Mouse (Mus musculus): ENCODE measurements around the gene Gpr3.

Gene Gpr3

DNA sequence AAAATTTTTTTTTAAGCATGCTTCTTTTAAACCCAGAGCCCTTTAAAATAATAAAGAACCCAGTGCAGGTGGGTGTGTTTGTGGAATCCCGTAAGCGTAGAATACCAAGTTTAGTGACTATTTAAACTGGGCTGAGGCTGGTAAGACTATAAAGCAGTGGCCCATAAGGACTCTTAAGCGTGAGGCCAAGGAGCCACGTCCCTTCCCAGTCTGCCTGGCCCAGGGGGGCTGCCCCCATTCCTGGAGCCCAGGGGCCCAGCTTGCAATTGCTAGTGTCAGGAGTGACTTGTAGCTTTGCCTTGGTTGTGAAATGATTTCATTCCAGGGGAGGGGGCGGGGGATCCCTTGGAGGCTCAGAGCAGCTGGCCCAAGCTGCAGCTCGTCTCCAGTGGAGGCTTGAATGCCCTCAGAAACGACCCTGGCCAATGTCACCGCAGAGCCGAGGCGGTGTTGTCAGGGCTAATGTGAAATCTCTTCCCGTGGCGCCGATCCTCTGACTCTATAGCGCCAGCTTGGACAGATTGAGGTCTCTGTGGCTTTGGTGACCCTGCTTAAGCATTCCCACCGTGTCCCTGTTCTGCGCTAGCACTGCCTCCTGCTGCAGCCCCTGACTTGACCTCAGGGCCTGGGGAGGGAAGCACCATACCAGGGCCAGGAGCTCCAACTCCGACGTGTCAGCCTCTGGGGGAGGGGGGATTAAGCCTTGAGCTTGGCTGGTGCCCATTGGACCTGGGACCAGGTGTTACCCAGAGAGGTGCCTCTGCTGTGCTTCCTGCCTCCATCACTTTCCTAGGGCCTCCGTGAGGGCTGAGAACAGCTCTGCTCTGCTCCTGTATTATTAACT, 13.8 kb downstream of the Gpr3 start:
- DNase-seq (ENCODE audit: low read depth): no peak

DNA sequence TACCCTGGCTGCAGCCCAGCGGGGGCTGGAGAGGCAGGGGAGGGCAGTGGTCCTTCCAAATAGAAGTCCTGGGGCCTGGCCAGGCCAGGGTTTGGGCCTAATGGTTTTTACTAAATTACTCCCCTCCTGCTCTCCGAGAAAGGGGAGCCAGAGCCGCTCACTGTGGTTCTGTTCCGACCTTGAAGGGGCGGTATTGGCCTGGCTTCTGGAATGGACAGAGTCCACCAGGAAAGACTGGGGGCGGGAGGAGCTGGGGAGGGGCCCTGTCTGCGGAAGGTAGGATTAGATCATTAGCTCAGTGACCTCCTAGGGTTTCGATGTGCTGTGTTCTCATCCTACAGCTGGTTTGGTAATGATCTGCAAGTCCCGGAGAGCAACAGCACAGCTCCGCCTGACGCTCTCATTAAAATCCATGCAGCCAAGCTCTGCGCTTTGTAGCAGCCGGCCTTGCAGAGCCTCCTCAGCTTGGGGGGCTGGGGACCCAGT, 14.5 kb downstream of the Gpr3 start:
- no peak for DNase-seq (ENCODE audit: low read depth)

DNA sequence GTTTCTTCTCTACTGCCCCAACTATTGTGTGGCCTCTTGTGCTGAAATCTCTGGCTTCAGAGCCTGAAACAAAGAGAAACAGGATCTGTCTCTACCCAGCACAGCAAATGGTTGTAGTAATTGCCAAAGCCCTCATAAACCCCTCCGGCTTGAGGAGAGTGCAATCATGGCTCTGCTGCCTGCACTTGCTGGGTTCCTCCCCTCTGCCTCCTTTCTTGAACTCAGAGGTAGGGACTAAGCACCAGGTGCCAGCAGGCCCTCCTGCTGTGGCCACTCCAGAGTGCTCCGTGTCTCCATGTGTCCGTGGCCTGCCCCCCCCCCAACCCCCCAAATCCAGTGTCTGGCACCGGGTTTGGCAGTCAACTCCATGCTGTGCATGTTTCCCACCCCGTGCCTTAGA, 15.0 kb downstream of the Gpr3 start:
- no peak for DNase-seq (ENCODE audit: low read depth)

DNA sequence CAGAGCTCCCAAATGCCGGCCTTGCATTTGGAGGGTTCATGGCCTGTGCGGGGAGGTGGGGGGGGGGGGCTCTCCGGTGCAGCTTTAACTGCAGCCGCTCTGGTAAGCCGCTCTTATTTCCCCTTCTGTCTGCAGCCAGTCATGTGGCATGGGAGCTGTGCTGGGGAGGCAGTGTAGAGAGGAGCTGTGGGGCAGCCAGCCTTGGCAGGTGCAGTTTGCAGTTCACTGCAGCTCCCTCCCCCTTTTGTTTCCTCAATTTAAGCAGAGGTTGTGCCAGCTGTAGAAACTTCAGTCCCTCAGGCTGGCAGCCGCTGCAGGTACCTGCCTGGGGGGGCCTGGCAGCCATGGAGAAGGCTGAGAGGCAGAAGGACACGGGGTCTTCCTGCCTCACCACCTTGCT, 15.5 kb downstream of the Gpr3 start:
- no peak for DNase-seq (ENCODE audit: low read depth)

DNA sequence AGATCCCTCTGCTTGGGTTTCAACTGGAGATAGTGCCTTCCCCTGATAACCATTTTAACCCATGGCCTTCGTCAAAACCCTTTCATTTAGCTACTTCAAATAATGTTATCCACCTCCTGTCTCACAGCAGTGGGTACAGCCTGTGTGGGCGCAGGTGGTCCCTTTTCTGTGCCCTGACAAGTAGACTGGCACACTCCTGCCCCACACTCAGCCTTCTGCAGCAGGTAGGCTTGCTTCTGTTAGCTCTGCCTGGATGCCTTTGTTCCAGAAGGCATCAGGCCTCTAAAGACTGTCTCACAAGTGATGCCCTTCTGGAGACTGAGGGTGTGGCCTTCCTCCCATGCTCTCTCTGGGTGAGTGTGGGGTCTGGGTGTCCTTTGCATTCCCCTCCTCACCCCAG, 16.2 kb downstream of the Gpr3 start:
- no peak for DNase-seq (ENCODE audit: low read depth)

DNA sequence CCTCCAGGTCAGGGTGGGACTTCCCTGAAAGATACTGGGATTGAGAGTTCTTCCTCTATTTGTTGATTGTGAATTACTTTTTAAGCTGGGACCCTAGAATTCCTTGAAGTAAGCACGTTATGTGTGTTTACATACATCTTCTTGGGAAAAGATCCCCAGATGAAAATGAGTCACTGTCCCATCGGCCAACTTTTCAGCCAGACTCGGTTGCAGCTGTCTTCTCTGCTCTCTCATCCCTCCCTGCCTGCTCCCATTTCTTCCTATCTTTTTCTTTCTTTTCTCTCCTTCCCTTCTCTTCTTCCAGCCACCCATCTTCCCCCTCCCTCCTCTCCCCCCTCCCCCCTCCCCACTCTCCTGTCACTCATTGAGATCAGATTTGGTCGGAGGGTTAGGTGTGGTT, 17.3 kb downstream of the Gpr3 start:
- DNase-seq (ENCODE audit: low read depth): no peak

DNA sequence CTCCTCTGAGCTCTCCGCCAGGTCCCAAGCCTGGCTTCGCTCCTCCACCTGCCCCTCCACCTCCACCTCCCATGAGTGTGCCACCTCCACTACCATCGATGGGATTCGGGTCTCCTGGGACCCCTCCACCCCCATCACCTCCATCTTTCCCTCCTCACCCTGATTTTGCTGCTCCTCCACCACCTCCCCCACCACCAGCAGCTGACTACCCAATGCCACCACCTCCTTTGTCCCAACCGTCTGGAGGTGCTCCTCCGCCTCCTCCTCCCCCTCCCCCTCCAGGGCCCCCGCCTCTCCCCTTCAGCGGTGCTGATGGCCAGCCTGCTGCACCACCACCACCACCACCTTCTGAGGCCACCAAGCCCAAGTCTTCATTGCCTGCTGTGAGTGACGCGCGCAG, 17.9 kb downstream of the Gpr3 start:
- no peak for DNase-seq (ENCODE audit: low read depth)

DNA sequence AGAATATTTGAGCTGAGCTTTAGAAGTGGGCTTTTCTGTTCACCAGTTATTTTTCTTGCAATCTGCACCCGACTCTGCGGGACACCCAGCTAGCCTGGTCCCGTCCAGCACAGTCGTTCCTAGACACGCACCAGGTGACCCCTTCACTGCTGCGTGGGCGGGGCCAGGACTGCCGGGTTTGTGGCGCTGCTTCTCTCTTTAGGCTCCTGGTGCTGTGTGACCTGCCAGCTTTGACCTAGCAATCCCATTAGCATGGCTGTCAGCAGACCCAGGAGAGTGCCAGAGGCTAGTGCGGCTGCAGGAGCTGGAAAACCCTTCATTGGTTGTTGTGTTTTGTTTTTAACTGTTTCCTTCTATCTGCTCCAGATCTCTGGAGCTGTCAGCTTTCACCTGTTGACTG, 22.9 kb downstream of the Gpr3 start:
- DNase-seq (ENCODE audit: low read depth): no peak

DNA sequence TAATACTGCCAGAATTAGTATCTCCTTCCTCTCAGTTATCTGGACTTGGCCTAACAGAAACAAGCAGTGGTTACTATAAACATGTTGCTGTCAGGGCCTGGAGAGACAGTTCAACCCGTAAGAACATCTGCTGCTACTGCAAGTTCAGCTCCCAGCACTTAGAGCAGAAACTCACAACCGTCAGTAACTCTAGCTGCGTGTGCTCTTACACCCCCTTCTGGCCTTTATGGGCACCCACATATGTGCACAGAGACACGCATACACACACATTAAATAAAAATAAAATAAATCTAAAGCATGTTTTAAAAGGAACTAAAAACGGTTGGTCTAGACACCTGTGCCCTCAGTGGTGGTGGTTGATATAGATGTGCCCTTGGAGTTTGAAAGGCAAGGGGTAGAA, 25.5 kb downstream of the Gpr3 start:
- DNase-seq (ENCODE audit: low read depth): no peak

DNA sequence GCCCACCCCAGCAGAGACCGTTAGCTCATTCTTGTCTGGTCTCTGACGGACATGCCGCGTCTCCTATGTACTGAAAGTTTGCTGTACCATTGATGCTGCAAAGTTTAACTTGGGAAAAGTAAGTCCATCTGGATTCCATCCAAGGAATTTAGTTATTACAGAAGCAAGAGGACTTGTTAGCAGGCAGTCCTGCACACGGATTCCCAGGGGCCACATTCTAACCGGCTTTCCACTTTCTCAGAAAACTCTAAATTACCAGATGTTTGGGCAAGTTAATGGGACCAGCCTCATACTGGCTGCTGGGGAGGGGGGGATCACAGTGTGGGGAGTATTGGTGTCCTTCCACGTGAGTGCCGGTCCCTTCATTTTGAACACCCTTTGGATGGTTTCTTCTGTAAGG, 26.4 kb downstream of the Gpr3 start:
- no peak for DNase-seq (ENCODE audit: low read depth)

DNA sequence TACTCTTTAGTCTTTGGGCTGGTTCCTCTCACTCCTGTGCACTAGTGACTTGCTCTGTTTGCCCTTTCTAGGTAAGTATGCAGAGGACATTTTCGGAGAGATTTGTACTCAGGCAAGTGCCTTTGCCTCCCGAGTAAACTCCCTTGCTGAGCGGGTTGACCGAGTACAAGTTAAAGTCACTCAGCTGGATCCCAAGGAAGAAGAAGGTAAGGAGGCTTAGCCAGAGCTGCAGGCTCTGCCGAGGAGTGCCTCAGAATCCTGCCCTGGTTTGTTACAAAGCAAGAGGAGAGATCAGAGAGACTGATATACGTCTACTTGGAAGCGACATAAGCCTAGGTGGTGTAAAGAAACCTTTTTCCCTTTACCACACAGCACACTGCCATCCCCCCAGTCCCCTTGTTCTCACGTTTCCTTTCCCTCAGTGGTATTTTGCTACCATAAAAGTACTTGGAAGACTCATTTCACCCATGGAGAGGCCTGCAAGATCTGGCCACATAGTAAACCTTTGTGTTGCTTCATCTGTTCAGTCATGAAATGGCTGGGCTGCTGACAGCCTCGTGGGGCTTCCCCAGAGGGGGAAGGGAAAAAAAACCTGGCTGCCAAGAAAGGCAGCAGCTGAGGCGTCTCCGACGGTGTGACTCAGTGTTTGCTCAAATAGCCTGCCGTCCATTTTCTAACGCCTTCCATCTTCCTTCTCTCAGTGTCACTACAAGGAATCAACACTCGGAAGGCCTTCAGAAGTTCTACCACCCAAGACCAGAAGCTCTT, 27.3 kb downstream of the Gpr3 start:
- DNase-seq (ENCODE audit: low read depth): peak; percentile 95

DNA sequence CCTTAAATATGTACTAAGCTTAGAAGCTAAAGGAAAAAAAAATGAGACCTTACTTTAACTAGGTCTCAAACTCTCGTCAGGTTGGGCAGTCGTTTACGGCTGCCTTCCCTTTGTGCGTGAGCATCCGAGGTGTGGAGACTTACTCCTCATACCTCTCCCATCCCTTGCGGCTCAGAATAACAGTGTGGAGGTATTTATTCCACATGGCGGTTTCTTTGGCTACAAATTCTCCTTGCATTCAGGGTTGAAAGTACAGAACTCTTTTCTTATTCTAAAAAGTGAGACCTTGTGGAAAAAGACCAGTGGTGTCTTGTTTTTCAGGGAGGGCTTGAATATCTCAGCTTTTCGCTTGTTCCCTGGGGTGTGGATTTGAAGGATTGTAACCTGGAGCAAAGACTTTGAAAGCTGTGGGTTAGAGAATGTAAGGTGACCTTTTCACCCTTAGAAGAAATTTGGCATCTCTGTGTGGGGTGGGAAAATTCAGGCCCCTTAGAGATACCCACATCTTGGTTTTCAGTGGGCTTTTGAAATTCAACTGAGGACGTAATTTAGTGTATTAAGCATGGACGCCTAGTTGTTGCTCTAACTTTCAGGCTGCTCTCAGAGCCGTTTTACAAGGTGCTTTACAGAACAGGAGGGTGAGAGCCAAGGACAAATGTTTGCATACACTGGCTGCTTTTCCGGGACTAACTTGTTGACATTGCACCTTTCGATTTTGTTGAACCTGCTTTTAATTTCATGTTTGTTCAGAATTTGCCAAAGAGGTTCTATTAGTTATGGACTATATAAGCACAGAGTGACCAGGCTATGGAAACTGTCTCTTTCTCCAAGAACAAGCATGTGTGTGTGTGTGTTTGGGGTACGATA, 28.1 kb downstream of the Gpr3 start:
- no peak for DNase-seq (ENCODE audit: low read depth)

DNA sequence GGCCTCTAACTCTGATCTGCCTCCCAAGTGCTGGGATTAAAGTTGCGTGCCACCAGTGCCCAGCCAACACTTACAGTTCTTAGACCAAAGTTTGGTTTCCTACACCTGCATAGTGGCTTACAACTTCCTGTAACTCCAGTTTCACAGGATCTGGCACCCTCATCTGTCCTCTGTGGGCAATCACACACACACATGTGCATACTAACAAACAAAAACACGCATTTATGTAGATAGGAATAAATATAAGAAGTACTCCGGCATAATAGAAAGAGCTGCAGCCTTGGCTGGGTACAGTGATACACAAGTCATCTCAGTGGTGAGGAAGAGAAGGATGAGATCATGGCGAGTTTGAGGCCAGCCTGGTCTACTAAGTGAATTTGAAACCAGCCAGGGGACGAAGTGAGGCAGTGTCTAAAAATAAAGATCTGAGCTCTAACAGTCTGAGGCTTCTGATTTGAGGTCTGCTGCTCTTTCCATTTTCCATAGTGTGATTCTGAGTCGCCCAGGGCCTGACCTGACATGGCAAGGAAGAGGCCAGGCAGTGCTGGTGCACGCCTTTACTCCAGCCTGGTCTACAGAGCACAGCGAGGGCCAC, 29.8 kb downstream of the Gpr3 start:
- DNase-seq (ENCODE audit: low read depth): no peak

DNA sequence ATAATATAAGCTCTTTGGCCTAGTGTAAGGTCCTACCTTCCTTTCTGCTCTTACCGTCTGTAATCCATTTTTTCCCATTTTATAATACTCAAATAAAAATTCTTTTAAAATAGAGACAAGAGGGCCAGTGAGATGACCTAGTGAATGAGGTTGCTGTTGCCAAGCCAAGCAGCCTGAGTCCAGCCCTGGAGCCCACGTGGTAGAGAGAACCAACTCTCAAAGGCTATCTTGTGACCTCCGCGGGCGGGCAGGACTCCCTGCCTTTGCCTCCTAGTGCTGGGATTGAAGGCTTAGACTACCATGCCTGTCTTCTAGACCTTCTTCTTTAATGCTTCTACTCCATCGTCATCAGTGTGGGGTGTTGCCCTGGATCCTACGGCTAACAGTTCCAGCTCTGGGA, 33.1 kb downstream of the Gpr3 start:
- no peak for DNase-seq (ENCODE audit: low read depth)

DNA sequence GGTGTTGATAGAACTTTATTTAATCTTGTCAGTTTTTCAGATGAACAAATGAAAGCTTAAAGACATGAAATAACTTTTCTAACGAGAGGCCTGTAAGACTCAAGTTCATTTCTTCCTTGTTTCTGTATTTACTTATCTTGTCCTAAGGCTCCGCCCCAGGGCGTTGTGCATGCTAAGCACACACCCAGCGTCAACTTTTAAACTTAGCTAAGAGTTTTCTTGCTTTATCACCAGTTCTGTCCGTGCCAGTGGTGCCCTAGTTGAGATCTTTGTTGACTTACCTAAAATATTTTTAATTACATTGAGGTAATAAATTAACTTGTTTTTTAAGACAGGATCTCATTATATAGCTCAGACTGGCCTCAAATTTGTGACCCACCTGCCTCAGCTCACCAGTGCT, 34.0 kb downstream of the Gpr3 start:
- no peak for DNase-seq (ENCODE audit: low read depth)

DNA sequence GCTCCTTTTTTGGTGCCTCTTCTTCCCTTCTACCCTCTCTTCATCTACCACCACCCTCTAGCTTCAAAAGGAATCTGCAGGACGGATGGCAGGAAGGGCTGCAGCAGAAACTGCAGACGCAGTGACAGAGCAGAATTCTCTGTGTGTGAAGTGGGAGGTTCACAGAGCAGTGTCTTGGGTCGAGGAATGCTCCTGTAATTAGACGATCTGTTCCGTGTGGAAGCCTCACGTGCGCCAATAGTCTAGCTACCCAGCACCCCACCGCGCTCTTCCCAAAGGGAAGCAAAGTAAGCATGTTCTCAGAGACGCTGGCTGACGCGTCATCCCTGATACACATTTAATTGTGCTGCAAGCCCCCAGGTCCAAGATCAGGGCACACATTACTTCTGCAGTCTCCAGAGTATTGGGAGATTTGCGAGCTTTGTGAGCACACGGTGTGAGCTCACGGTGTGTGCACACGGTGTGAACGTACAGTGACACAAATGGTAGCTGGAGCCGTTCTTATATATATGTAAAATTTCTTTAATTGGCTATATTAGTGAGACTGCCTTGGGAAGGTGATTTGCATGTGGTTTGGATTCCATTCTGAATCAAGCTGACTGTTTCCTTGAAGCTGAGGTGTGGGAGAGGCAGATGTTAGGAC, 35.5 kb downstream of the Gpr3 start:
- DNase-seq (ENCODE audit: low read depth): no peak

DNA sequence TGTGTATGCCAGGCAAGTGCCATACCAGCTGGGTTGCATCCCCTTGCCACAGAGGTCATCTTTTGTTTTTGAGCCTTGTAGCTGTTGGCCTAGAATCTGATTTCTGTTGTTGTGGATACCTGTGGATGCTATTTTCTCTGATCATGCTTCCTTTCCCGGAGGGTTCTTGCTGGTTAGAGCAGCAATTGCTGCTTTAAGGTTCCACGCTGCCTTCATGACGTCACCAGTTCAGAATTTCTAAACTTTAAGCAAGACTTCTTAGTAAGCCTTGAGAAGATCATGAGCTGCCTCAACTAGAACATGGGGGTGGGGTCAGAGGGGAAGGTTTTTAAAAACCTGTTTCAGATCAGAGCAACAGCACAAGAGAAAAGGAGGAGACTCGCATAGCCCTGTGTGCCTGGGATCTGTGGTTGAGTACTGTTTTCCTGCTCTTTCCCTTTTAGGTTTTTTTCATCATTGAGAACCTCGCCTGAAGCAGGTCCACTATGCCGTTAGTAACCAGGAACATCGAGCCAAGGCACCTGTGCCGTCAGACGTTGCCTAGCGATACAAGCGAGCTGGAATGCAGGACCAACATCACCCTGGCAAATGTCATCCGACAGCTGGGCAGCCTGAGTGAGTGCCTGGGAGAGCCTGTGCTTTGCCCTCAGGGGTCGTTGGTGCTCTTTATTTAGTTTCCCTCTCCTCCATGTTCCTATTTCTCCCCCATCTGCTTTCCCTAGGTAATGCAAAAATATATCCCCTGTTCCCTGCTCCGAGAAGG, 36.2 kb downstream of the Gpr3 start:
- DNase-seq (ENCODE audit: low read depth): no peak

DNA sequence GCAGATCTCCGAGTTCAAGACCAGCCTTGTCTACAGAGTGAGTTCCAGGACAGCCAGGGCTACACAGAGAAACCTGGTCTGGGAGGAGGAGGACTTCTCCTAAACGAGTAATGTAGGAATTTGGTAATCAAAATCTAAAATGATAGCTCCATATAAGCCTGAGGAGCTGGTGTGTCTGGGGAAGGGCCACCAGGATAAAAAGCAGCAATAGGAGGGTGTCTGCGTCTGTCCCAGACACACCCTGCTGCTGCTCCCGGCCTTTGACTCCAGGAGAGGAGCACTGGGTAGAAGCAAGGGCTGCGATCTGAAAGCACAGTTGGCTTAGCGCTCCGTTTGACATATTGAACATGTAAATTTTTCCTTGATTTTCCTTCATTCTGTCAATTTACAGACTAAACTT, 37.1 kb downstream of the Gpr3 start:
- no peak for DNase-seq (ENCODE audit: low read depth)

DNA sequence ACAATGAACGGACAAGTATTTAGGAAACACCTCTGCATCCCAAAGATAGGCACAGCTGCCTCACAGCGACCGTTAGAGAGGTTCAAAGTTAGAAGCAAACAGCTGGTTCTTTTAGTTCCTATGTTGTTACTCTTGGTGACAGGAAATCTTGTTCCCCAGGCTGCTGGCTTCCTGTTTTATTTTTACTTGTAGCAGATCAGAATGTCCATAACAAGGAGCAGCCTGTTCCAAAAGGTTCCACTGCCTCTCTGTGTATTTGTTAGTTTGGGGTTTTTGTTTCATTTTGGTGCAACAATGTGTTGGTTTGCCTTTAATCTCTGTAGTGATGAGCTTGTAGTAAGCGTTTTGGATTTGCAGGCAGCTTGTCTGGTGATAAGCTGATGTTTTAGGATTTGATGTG, 38.0 kb downstream of the Gpr3 start:
- no peak for DNase-seq (ENCODE audit: low read depth)

DNA sequence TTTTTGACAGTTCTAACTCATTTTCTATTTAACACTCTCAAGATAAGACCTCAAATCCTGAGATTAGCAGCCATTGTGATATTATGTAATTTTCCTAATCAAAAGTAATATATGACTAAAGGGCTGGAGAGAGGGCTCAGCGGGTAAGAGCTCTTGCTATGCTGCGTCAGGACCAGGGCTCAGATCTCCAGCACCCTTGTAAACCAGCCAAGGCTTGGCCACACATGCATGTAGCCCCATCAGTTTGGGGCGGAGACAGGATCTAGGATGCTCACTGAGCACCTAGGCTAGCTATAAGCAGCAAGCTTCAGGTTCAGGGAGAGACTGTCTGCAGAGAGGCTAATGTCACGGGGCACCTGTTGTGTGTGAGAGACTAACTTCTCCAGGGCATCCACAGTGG, 39.9 kb downstream of the Gpr3 start:
- DNase-seq (ENCODE audit: low read depth): no peak

DNA sequence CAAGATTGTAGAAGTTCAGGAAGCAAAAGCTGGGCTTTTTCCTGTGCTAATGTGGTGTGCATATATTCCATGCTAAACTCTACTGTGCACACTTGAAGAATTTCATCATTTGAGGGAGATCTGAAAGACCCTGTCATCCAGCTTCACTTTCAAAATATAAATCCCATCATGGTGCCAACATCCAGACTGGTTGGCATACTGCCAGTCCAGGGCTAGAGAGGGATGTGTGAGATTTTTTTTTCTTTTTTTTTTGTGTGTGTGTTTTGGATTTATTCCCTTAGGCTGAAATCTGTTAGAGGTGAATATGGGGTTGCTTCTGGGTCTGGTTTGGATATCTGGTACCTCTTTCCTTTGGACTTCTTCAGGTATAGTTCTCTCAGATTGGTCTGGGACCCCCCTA, 41.7 kb downstream of the Gpr3 start:
- no peak for DNase-seq (ENCODE audit: low read depth)

Measured in fibroblast of lung, adult 2 months (primary cell).